Mouse (Mus musculus) megakaryocyte, embryonic 14.5 days (primary cell): ENCODE data around the gene Tfr2.

Experiments
- FLI1 ChIP-seq: IDR thresholded peaks from 2 replicates; pipeline ENCODE4 v1.6.1; 2012; ENCODE audit warnings: low read length, inconsistent platforms, mixed read lengths
- GATA1 ChIP-seq: IDR thresholded peaks from 3 replicates; pipeline ENCODE4 v1.6.1; 2012; ENCODE audit warnings: mixed read lengths, low read length, inconsistent platforms, borderline replicate concordance

GRCm38 (mm10) chr5:137522711-137523110, 46.9 kb upstream of the Tfr2 start:
- TF ChIP-seq GATA1 (no peak), FLI1 (no peak)
